Mouse (Mus musculus) heart, postnatal 25 days (tissue): ENCODE measurements around the gene Tsc22d4. TPM values are rescaled to one million over a fixed set of nuclear protein-coding genes. Genes with fewer than 3 reads are reported as not detected.
"Not testable (repeated sequence)": the region's sequence is repeated elsewhere in the genome, so short reads cannot be mapped to it uniquely, and the experiment has no call there.

Source experiments
- DNase-seq: peaks from one replicate; pipeline ENCODE4 v3.0.0; 2022; ENCODE audit warnings: low spot score
- intact Hi-C: fragments of 180-260 bp; cut with DNase I; formaldehyde crosslinking; loops from one replicate; pipeline ENCODE4 v1.15.1; 2025
- total RNA-seq, 2 experiments: library from RNA; stranded (reverse); gene quantifications; 2 replicates each; pipeline ENCODE4 v1.2.3; 2021

The Tsc22d4 gene
- total RNA-seq = 100 to 1,000 TPM; 282 to 288 TPM

GRCm38 (mm10) chr5:137745214-137746171, at the start of gene Tsc22d4:
TSS of gene Tsc22d4 (plus strand) at chr5:137745730.
- peak; percentile 87 for DNase-seq
- intact Hi-C loops = no loop called here

- intact Hi-C loops = no loop called here
- no peak for DNase-seq
Observed at GRCm38 (mm10) chr5:137695930-137696329, 49.6 kb upstream of the Tsc22d4 start.

GRCm38 (mm10) chr5:137699080-137699479, 46.5 kb upstream of the Tsc22d4 start:
- intact Hi-C loops = no loop called here
- no peak for DNase-seq

- intact Hi-C loops = no loop called here
- no peak for DNase-seq
Observed at GRCm38 (mm10) chr5:137699850-137700249, 45.7 kb upstream of the Tsc22d4 start.

GRCm38 (mm10) chr5:137705242-137705641, 40.3 kb upstream of the Tsc22d4 start:
- no peak for DNase-seq
- intact Hi-C loops = no loop called here

GRCm38 (mm10) chr5:137706913-137707633, 38.5 kb upstream of the Tsc22d4 start:
- no peak for DNase-seq
- intact Hi-C loops = no loop called here

- intact Hi-C loops = no loop called here
- no peak for DNase-seq
Observed at GRCm38 (mm10) chr5:137713454-137713853, 32.1 kb upstream of the Tsc22d4 start.

- intact Hi-C loops = no loop called here
- DNase-seq = no peak
Observed at GRCm38 (mm10) chr5:137715685-137716084, 29.8 kb upstream of the Tsc22d4 start.

GRCm38 (mm10) chr5:137718020-137718790, 27.3 kb upstream of the Tsc22d4 start:
- intact Hi-C loops = no loop called here
- DNase-seq = no peak

GRCm38 (mm10) chr5:137719088-137719487, 26.4 kb upstream of the Tsc22d4 start:
- intact Hi-C loops = no loop called here

GRCm38 (mm10) chr5:137720558-137721164, 24.9 kb upstream of the Tsc22d4 start:
- intact Hi-C loops, DNase-seq: not testable (repeated sequence)

More at GRCm38 (mm10) chr5:137719088-137719487, 26.4 kb upstream of the Tsc22d4 start:
- no peak for DNase-seq

- intact Hi-C loops = no loop called here
- DNase-seq = no peak
Observed at GRCm38 (mm10) chr5:137723840-137724239, 21.7 kb upstream of the Tsc22d4 start.

GRCm38 (mm10) chr5:137726767-137727166, 18.8 kb upstream of the Tsc22d4 start:
- intact Hi-C loops = no loop called here
- no peak for DNase-seq

GRCm38 (mm10) chr5:137733638-137734288, 11.8 kb upstream of the Tsc22d4 start:
- DNase-seq = no peak
- intact Hi-C loops = no loop called here

- intact Hi-C loops = loop anchor here (5.0 kb wide), 1 partner anchor 47 kb away; no protein-coding TSS in a partner anchor
Observed at GRCm38 (mm10) chr5:137734289-137735061, 11.1 kb upstream of the Tsc22d4 start.

GRCm38 (mm10) chr5:137737400-137737940, 8.1 kb upstream of the Tsc22d4 start:
- DNase-seq = no peak
- intact Hi-C loops = loop anchor here (5.0 kb wide), 1 partner anchor 50 kb away; no protein-coding TSS in a partner anchor

More at GRCm38 (mm10) chr5:137734289-137735061, 11.1 kb upstream of the Tsc22d4 start:
- DNase-seq = no peak

GRCm38 (mm10) chr5:137738516-137738915, 7.0 kb upstream of the Tsc22d4 start:
- DNase-seq = no peak
- intact Hi-C loops = loop anchor here (5.0 kb wide), 1 partner anchor 51 kb away; no protein-coding TSS in a partner anchor

GRCm38 (mm10) chr5:137739471-137739870, 6.1 kb upstream of the Tsc22d4 start:
- intact Hi-C loops = loop anchor here (5.0 kb wide), 1 partner anchor 52 kb away; no protein-coding TSS in a partner anchor
- no peak for DNase-seq
